Mouse (Mus musculus) Muller cell, postnatal 12 days (primary cell): Measurements from ENCODE around the gene Bmp8b.
"Not testable (repeated sequence)": the region's sequence is repeated elsewhere in the genome, so short reads cannot be mapped to it uniquely, and the experiment has no call there.

ENCODE experiments used
- DNase-seq: peaks from one replicate; pipeline ENCODE4 v3.0.0-alpha.2; 2015; ENCODE audit errors: inconsistent ontology term

The Bmp8b gene

DNA sequence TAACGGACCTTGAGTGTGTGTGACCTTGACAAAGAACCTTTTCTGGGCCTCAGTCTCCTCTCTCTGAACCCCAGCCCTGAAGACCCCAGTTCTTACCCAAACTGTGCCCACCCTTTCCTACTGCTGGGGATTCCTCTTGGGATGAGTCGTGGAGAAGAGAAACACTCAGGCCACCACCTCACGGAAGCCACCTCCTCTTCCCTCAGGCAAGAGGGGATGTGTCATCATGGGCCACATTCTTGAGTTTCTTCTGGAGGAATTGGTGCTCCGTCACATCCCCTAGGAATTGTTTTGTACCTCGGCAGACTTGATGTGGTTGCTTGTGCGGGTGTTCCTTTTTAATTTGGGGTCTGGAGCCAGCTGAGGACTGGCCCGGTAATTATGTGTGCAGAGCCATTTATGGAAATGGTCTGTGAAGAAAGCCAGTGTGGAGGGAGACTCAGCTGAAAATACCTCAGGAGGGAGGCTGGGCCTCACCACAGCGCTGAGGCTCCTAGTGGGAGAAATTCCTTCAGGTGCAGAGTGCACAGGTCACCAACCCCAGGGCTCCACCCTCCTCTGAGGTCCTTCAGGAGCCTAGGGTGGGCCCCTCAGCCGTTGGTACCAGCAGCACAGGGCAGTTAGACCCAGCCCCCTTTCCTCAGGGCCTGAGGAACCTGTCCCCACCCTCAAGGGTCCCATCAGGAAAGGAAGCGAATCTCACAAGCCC, 6.5 kb downstream of the Bmp8b start:
- DNase-seq = peak; percentile 30

DNA sequence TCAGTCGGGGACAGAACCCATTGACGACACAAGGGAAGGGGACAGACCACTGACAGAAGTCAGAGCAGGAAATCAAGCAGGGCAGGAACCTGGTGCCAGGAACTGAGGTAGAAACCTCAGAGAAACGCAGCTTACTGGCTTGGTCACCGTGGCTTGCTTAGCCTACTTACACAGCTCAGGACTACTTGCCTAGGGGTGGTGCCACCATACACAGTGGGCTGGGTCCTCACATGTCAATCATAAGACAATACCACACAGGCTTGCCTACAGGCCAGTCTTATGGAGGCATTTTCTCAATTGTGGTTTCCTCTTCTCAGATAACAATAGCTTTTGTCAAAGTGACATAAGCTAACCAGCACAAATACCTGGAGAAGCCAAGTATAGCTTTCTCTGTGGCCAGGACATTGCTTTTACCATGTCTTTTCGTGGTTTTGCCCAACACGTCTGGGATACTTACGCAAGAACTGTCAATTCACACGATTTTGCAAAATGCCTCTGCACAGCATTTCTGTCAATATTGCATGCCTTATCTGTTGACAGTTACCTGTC, 7.3 kb downstream of the Bmp8b start:
- DNase-seq = no peak

DNA sequence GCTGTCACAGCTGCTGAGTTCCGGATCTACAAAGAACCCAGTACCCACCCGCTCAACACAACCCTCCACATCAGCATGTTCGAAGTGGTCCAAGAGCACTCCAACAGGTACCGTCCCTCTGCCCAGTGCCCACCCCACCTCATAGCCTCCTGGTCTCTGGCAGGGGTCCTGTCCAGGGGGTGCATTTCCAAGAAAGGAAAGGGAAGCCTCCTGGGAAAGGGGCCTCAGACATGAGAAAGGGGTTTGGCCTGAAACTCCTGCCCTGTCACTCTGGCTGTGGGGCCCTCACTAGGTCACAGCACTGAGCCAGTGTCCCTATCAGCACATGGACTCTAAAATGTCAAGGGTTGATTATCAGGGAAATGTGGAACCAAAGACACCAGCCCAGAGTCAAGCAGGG, 9.7 kb downstream of the Bmp8b start:
- DNase-seq = not testable (repeated sequence)

DNA sequence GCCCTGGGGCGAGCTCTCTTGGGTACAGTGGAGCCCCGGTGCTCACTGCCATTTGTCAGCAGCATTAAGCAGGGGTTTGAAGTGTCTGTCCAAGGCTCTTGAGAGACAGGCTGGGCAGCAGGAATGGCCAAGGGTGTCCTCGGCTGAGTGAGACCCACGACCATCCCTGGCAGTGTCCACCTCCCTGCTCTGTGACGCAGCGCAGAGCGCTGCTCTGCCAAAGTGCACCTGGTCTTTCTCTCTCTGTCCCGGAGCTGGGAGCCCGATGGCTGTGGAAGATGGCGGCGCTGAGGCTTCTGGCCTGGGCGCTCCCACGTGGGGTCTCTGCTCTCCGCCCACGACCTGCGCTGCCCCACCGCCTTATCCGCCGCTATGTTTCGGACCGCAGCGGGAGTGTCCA, 11.0 kb downstream of the Bmp8b start, which contains the start of gene Oxct2b:
Oxct2b (plus strand) TSS at position 256 of the 400 bp plus-strand sequence.
- no peak for DNase-seq

DNA sequence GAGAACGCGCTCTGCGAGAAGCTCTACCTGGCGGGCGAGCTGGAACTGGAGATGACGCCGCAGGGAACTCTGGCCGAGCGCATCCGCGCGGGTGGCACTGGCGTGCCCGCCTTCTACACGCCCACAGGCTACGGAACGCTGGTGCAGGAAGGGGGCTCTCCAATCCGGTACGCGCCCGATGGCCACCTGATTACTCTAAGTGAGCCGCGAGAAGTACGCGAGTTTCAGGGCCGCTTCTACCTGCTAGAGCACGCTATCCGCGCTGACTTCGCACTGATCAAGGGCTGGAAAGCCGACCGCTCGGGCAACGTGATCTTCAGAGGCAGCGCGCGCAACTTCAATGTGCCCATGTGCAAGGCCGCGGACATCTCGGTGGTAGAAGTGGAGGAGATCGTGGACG, 11.7 kb downstream of the Bmp8b start:
- DNase-seq = not testable (repeated sequence)

DNA sequence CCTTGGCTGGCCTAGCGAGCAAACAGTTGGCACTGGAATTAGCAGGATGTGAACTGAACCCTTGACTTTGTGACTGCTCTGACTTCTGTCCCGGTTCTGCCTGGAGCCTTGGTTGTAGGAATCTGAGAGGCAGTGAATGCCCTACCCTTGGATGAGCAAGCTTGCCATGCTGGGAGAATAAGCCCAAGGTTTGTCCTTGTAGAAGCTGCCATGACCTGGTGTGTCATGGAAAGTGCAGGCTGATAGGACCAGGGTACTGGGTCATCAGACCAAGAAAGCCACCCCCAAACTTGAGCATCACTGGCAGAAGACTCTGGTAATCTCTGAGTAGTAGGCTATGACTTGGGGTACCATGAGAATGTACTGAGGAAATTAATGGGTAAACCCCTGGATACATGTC, 16.3 kb downstream of the Bmp8b start:
- DNase-seq = no peak

DNA sequence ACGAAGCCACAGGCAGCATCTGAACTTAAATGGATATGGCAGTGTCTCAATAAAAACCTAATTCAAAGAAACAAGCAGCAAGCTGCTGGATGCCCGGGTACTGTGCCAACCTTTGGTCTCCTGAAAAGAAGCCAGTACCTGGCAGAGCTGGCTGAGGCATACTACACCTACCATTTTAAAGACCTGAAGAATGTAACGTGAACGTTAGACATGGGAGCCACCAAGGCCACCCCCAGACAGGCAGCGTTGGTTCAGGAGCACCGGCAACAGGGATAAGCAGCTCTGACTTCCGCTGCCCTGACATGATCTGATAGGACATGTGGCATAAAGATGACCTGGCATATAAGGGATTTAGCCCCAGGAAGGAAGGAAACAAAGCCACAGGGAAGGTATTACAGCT, 21.7 kb downstream of the Bmp8b start:
- DNase-seq = no peak

DNA sequence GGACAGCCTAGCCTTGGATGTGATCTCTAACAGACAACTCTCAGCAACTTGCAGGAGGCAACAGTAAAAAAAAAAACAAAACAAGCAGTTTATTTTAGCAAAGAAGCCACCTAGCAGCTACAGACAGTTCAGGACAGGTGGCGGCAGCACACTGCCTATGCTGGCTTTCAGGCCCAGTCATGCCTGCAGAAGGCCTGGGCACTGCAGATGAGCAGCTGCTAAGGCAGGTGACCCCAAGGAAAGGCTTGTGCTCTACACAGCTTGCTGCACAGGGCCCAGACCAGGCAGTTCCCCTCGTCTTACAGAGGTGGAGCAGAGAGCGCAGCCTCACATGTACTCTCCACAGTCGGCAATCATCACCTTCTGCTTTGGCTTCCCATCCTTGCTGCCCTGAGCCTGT, 22.1 kb downstream of the Bmp8b start:
- no peak for DNase-seq

DNA sequence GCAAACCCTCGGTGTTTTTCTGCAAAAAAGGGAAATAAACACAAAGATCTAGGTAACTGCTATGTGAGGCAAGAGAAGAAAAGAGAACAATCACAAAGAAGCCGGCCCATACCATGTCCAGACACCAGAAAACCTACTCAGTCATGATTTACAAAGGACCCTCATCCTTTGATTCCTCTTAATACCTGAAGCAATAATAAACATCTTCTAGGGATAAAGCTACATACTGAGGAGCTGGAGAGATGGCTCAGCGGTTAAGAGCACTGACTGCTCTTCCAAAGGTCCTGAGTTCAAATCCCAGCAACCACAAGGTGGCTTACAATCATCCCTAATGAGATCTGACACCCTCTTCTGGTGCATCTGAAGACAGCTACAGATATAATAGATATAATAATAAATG, 32.6 kb downstream of the Bmp8b start:
- DNase-seq = no peak

DNA sequence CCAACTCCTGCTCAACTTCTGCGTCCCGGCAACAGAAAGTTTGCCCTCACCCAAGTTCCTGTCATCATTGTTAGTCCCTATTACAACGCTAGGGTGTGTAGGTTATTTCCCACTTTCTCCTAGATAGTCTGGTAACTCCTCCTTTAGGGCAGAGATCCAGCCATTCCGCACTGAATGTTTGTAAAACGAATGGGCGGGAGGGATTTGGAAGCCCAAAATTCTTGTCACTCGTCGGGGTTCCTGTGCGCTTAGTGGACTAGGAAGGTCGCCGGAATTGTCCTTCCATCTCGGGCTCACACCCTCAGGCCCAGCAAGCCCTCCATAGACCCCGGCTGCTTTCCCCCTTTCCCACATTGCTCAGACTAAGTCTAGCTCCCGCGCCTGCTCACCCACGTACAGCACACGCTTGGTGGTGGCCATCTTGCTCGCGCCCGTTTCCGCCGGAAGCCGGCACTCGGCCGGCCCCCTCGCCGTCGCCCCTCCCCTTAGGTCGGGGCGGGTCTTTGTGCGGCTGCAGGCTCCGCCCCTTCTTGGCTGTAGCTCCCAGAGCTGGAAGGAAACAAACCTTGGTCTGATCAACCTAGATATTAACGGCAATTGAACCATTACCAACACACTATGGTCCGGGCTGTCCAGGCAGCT, 34.7 kb downstream of the Bmp8b start, which contains the start of gene Ppie:
Ppie (minus strand) TSS at position 439 of the 642 bp plus-strand sequence.
- peak; percentile 93 for DNase-seq

DNA sequence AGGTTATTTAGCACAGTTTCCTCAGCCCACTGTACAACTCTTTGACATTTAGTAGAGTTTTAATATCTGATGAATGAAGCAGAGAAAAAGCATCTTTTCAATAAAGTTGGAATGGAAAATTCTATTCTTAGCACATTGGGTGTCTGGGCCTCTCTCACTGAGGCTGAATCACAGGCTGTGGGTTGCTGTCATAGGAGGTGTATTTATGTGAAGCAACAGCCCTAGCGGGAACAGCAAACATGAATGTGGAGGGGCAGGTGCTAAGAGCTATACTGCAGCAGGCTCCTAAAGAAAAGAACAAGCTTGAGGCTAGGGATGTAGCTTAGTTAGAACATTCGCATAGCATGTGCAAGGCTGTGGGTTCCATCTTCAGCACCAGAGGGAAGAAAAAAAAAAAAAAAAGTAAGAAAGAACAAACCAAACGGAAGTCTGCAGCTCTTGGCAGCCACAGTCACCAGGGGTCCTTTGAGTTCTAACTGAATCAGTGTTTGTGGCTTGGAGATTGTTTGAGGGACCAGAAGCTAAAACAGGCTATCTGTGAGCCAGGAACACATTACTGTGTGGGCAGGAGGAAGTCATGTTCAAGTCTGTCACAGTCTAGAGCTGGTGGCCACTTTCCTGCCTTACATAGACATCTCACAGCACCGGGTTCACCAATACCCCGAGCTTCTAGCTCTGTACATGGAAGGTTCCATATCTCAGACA, 42.6 kb downstream of the Bmp8b start:
- DNase-seq = no peak

DNA sequence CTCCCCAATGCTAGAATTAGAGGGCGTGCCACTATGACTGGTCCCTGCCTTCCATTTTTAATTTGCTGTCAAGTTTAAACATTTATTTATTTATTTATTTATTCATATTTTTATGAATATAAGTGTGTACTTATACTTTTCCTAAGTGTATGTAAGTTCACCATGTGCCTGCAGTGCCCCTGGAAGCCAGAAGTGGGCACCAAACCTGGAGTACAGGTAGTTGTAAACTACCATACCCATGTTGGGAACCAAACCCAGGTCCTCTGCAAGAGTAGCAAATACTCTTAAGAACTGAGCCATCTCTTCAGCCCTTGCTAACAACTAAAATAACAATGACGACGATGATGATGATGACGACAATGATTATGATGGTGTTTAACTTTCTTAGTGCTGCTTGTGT, 47.0 kb downstream of the Bmp8b start:
- DNase-seq = no peak

DNA sequence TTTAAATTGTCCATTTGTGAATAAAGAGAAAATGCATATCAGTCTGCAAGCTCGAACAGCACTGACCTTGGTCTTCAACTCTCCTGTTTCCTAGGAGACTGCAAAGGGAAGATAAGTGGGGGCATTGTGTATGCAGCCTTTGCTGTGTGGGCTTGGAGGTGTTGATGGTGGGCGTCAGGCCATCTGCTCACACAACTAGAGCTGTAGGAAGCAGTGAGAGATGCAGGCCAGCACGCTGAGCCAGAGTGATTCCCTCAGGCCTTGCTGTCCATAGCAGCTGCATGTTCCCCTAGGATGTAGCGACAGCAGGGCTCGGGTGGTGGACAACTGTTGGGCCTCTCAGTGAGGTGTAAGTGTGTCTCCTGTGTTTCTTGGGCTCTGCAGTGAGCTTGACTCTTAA, 48.0 kb downstream of the Bmp8b start:
- DNase-seq = no peak

DNA sequence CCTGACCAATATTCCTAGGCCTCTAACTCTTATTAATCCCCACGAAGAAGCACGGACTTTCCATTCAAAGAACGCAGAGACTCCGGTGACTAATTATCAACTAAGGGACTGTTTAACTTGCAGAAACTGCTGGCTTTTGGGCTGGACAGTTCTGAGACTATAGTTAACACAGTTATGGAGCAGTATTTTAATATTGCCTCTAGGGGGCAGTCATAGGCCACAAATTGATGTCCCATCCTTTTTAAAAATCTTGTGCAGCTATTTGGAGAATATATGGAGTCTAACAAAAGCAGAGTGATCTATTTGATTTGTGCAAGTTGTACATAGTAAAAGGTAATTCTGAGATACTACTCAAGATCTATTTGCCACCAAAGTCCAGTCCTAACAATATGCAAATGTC, 50.0 kb downstream of the Bmp8b start:
- DNase-seq = peak; percentile 36

DNA sequence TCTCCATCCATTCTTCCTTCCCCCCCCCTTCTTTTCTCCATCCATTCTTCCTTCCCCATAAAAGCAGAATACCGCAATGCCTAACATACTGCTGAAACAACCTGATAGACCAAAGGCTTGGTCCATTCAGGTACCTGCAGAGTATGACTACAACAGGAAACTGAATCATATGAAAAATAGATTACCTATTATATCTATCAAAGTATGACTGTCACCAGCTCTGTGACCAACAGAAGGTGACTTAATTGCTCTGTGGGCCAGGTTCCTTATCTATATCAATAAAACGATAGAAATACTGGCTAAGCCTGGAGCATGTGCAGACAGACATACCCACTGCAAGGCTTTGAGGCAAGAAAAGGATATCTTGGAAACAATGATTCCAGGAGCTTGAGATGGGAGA, 50.5 kb downstream of the Bmp8b start:
- DNase-seq = no peak

DNA sequence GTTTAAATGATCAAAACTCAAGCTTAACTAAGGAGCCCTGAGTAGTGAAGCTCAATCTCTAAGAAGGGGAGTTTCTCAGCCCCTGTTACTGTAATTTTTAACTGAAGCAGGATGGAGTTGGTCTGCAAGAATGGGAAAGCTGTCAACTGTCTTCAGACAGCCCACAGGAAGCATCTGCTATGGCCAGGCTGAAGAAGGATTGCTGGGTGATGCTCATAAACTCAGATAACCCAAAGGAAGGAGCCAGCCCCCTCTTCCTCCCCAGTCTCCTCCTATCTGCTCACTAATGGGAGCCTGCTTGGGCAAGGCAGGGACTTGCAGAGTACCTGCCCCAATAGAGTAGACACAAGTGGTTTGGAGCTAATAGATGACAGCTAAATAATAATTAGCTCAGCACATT, 50.9 kb downstream of the Bmp8b start:
- no peak for DNase-seq

DNA sequence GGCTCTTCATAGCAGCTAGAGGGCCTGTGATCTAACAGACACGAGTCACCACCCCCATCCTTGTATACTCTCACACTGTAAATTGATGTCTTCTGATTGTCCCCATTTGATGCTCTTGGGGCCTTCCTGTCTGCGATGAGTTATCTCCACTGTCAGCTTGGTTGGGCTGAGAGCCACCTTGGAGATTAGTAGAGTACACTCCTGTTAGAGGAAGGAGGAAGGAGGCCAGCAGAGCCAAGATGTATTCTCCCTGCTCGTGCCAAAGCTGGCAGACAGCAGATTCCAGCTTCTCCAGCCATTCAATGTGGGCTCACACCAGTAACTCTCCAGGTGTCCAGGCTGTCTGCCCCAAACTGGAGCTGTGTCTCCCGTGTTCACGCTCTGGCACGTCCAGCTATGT, 55.6 kb downstream of the Bmp8b start:
- DNase-seq = no peak

DNA sequence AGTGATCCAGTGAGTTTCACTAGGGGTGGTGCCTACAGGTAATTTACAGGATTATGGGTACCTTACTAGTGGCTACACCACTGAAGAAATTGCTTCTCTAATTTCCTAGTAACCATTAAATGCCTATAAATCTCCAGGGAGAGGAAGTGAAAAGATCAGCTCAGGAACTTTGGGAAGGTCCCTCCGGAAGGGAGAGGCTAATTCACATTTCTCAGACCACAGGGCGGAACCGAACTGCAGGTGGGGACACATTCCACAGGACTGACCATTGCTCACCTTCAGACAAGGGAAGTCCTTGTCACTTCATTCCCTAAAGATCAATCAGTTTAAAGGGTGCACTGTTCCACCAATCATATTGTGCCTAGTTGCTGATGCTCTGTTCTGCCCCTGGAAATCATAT, 56.3 kb downstream of the Bmp8b start:
- not testable (repeated sequence) for DNase-seq

DNA sequence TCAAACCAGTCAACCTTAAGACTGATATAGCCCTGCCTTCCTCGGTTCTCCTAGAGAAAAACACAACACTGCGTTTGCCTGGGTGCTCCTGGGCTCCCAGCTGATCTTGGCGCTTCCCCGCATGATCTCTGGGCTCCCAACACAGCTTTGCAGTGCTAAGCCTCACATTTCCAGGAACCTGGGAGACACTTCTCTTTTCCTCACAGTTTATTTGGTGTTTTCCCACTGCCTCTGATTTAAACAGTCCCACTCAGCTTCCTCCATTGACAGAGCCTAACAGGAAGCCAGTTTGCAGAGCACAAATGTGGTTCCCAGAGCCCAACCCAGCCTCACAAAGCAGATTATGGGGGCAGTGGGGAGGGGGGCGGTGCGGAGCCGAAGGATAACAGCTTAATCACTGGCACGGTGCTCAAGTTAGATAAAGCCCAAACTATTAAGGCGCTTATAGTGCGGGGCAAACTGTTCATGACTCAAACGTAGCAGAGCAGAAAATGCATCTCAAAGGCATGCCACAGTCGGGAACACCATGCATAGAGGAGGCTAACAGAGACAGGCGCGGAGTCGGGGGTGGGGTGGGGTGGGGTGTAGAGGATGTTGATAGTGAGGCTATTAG, 57.4 kb downstream of the Bmp8b start:
- DNase-seq = peak; percentile 51

DNA sequence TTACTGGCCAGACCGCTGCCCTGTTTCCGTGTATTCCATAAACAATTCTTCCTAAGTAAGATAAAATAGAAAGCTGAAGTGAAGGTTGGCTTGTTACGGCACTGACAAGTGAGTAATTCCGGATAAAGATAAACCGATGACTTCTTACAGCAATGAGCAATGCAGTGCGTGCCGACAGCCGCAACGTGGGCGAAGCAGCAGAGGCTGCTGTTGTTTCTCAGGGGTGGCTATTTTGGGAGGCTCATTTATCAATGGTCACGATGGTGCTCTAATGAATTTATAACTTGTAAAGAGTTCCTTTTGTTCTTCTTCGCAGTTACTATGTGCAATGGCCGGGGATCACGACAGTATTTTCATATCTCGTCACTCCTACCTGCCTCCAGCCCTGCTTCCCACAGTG, 59.2 kb downstream of the Bmp8b start:
- no peak for DNase-seq

DNA sequence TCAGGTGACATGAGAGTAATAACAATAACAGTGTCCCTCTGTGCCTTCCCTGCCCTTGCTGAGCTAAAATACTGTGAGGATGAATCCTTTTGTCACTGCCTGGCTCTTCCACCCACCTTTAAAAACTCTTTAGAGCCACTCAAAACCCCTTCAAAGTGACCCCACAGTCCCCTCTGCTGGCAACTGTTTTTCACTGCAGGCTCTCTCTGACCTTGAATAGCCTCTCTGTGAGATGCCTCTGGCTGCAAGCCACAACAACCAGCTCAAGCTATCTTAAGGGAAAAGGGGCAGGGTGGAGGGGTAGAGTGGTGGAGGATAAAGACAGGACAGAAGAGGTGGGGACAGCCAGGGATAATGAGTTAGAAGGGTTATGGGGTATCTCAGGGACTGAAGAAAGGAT, 66.8 kb downstream of the Bmp8b start:
- no peak for DNase-seq
